Mouse (Mus musculus) hindbrain, embryonic 15.5 days (tissue): ENCODE measurements around the gene Snd1. TPM values are rescaled to one million over a fixed set of nuclear protein-coding genes. Genes with fewer than 3 reads are reported as not detected.

Experiments used
- polyA plus RNA-seq: library from polyadenylated mRNA; unstranded; fragments of >200 nt; fragmentation: Nextera tagmentation; extraction: Ambion mirVana; gene quantifications from 2 replicates; pipeline ENCODE4 v1.2.1, GENCODE M21; 2015

The Snd1 gene
- polyA plus RNA-seq, 1 experiment from 2014 or later = 76.4 TPM

Other genes starting within 250 kb of the Snd1 start
- gene Zfp800, start 77.1 kb upstream of the Snd1 start, polyA plus RNA-seq = 22.4 and 24.6 TPM in 2 replicates
- 414 and 437 TPM in 2 replicates for gene Arf5, start 51.6 kb upstream of the Snd1 start, polyA plus RNA-seq
- gene Fscn3, start 47.4 kb upstream of the Snd1 start, polyA plus RNA-seq = not detected in 2 replicates
- gene Gcc1, start 46.7 kb upstream of the Snd1 start, polyA plus RNA-seq = 10.9 and 11.0 TPM in 2 replicates
- gene Pax4, start 25.8 kb upstream of the Snd1 start, polyA plus RNA-seq = not detected in 2 replicates